Mouse (Mus musculus) ES-E14 (cell line): ENCODE data around the gene T. TPM values are rescaled to one million over a fixed set of nuclear protein-coding genes. Genes with fewer than 3 reads are reported as not detected.

ENCODE experiments used
- DNase-seq: peaks from one replicate; pipeline ENCODE4 v3.0.0-alpha.2; 2013; ENCODE audit warnings: low read depth, low spot score
- H3K27ac ChIP-seq: 2 replicates; pipeline ENCODE4 v1.5.1; 2012; ENCODE audit warnings: low read depth, mild to moderate bottlenecking, low read length, moderate library complexity, mixed read lengths; ENCODE audit not compliant: poor library complexity, insufficient read depth, severe bottlenecking
- H3K36me3 ChIP-seq: 2 replicates; pipeline ENCODE4 v1.6.1; 2012; ENCODE audit warnings: mild to moderate bottlenecking, low read length, moderate library complexity, mixed read lengths; ENCODE audit not compliant: control insufficient read depth, poor library complexity, insufficient read depth, severe bottlenecking
- H3K4me1 ChIP-seq, 2 experiments: fragments of 150-350 bp in 1 of 2; sonication (generic) in 1 of 2; 2 replicates each; pipeline ENCODE4 v1.6.1; 2012; ENCODE audit warnings: low read length in 2 of 2, mild to moderate bottlenecking in 1 of 2, mixed read lengths in 1 of 2; ENCODE audit not compliant: control insufficient read depth in 2 of 2, insufficient read depth in 2 of 2, poor library complexity in 1 of 2
- H3K4me3 ChIP-seq, 2 experiments: fragments of 150-350 bp in 1 of 2; sonication (generic) in 1 of 2; 2 replicates each; pipeline ENCODE4 v1.5.1; 2012; ENCODE audit warnings: low read length in 2 of 2, low read depth in 1 of 2, mild to moderate bottlenecking in 1 of 2, mixed read lengths in 1 of 2; ENCODE audit not compliant: insufficient read depth in 1 of 2, poor library complexity in 1 of 2, severe bottlenecking in 1 of 2
- H3K9ac ChIP-seq: 2 replicates; pipeline ENCODE4 v1.6.1; 2012; ENCODE audit warnings: low read depth, mild to moderate bottlenecking, low read length, mixed read lengths; ENCODE audit not compliant: poor library complexity, insufficient read depth, severe bottlenecking
- H3K9me3 ChIP-seq: fragments of 150-350 bp; sonication (generic); 2 replicates; pipeline ENCODE4 v1.6.1; 2012; ENCODE audit warnings: low read depth, mild to moderate bottlenecking, low read length; ENCODE audit not compliant: control insufficient read depth, insufficient read depth
- CHD2 ChIP-seq: IDR thresholded peaks from 2 replicates; pipeline ENCODE4 v1.6.1; 2014; ENCODE audit warnings: mild to moderate bottlenecking, low read depth, low read length, inconsistent platforms
- HCFC1 ChIP-seq: IDR thresholded peaks from 2 replicates; pipeline ENCODE4 v1.6.1; 2012; ENCODE audit warnings: low read length, inconsistent platforms, borderline replicate concordance; ENCODE audit not compliant: insufficient read depth
- MAFK ChIP-seq: IDR thresholded peaks from 2 replicates; pipeline ENCODE4 v1.6.1; 2014; ENCODE audit warnings: mild to moderate bottlenecking, low read depth, low read length, inconsistent platforms; ENCODE audit not compliant: insufficient read depth
- ZC3H11A ChIP-seq: IDR thresholded peaks from 2 replicates; pipeline ENCODE4 v1.6.1; 2012; ENCODE audit warnings: low read depth, mild to moderate bottlenecking, inconsistent platforms, low read length, borderline replicate concordance
- ZNF384 ChIP-seq: IDR thresholded peaks from 2 replicates; pipeline ENCODE4 v1.6.1; 2012; ENCODE audit warnings: low read depth, low read length, inconsistent platforms
- in situ Hi-C, 2 experiments: fragments of 600-800 bp; cut with MboI; formaldehyde crosslinking; loops; one replicate each; pipeline ENCODE4 v1.15.1; 2025; ENCODE audit warnings: low sequenced_read_pairs in 2 of 2, inconsistent platforms in 1 of 2; ENCODE audit not compliant: unreplicated experiment in 2 of 2
- total RNA-seq: library from RNA; depleted of rRNA; stranded (reverse); fragments of 300-350 nt; gene quantifications from 2 replicates; pipeline ENCODE4 v1.2.3, GENCODE M21; 2012

T gene
- total RNA-seq, 1 experiment = 3.5 TPM

- TF ChIP-seq ZC3H11A = no peak
- TF ChIP-seq HCFC1 = no peak
- no peak for TF ChIP-seq CHD2
- TF ChIP-seq ZNF384 = no peak
- TF ChIP-seq MAFK = no peak
- Histone ChIP-seq H3K27ac (no peak overlapping the region), H3K36me3 (no peaks in the 10 kb centered on the region), H3K4me3 (no peak overlapping the region), H3K9me3 (no peaks in the 10 kb centered on the region), H3K9ac (no peak overlapping the region), H3K4me1 (peaks cover 0 to 4% of the 10 kb centered on the region in 2 experiments; a peak in 1 of 4 replicates)
- in situ Hi-C loops = loop anchor here in 1 of 2 experiments (10.0 kb wide), 1 partner anchor 127 kb away; no protein-coding TSS in a partner anchor
- no peak for DNase-seq
Measured at GRCm38 (mm10) chr17:8467771-8468170, 33.5 kb downstream of the T start.

- no peak overlapping the region for H3K27ac ChIP-seq
- H3K9me3 ChIP-seq = no peaks in the 10 kb centered on the region
- no peak overlapping the region for H3K9ac ChIP-seq
- in situ Hi-C loops = loop anchor here in 1 of 2 experiments (10.0 kb wide), 1 partner anchor 126 kb away; no protein-coding TSS in a partner anchor
- DNase-seq = peak; percentile 77
- no peak for TF ChIP-seq CHD2
- TF ChIP-seq ZC3H11A = no peak
- TF ChIP-seq MAFK = no peak
- no peak for TF ChIP-seq ZNF384
- TF ChIP-seq HCFC1 = no peak
- H3K4me3 ChIP-seq = no peak overlapping the region
- peaks cover 0 to 1% of the 10 kb centered on the region in 2 experiments; a peak in 1 of 4 replicates for H3K4me1 ChIP-seq
- H3K36me3 ChIP-seq = no peaks in the 10 kb centered on the region
Measured at GRCm38 (mm10) chr17:8468716-8469344, 34.6 kb downstream of the T start.

- no peak for TF ChIP-seq CHD2
- no peak for TF ChIP-seq MAFK
- TF ChIP-seq ZNF384 = no peak
- no peak for TF ChIP-seq ZC3H11A
- TF ChIP-seq HCFC1 = no peak
Measured at GRCm38 (mm10) chr17:8478554-8478953, 44.3 kb downstream of the T start.

GRCm38 (mm10) chr17:8479493-8480128, 45.4 kb downstream of the T start:
- Histone ChIP-seq H3K27ac (no peak overlapping the region), H3K36me3 (no peaks in the 10 kb centered on the region), H3K9ac (no peak overlapping the region), H3K4me3 (no peak overlapping the region), H3K4me1 (no peaks in the 10 kb centered on the region), H3K9me3 (no peaks in the 10 kb centered on the region)
- in situ Hi-C loops = no loop called here
- TF ChIP-seq HCFC1 (no peak), ZC3H11A (no peak), MAFK (no peak), CHD2 (no peak), ZNF384 (no peak)
- no peak for DNase-seq

More at GRCm38 (mm10) chr17:8478554-8478953, 44.3 kb downstream of the T start:
- H3K4me3 ChIP-seq = no peak overlapping the region
- no peak for DNase-seq
- no peaks in the 10 kb centered on the region for H3K4me1 ChIP-seq
- no peak overlapping the region for H3K9ac ChIP-seq
- no peaks in the 10 kb centered on the region for H3K9me3 ChIP-seq
- no peak overlapping the region for H3K27ac ChIP-seq
- no peaks in the 10 kb centered on the region for H3K36me3 ChIP-seq
- in situ Hi-C loops = no loop called here
